In the genomic region with DNA sequence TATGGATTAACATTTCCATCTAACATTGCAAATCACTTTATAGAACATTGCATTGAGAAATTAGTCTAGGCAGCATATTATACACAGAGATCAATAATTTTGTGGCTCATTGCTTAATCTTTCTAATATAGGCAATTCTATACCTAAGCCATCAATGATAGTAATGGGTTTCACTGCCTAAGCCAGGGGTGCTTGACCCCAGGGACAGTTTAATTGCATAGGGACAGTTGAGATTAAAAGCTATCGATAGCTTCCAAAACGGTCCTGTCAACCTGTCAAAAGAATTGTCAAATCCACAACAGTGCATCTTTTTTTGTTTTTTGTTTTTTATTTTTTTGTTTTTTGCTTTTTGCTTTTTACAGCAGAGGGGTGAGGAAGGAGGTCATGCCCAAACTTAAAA, we compare ENCODE assay signal across 8 mouse cellular contexts. TPM values are rescaled to one million over a fixed set of nuclear protein-coding genes. Genes with fewer than 3 reads are reported as not detected.
DNase-seq lines count a peak whose midpoint lies in the region; ATAC-seq and TF ChIP-seq lines count a peak whose summit lies in the region.
"Had no signal": no experiment of that assay in that cellular context is flagged by ENCODE, and none has a peak within 500 bp of the region (broad histone marks: within the 10 kb centered on the region; RNA-seq: fewer than 3 reads in every experiment).

No protein-coding gene starts in this region.

- peak overlapping the region; percentile 72 for H3K4me2 ChIP-seq in neural tube, embryonic 11.5 days (ENCODE audit: low read depth)
- H3K4me2 ChIP-seq in hindbrain, embryonic 11.5 days (replicated peaks; ENCODE audit: low read depth, low read length) = peak overlapping the region; percentile 76; the same call in 1 of the 2 replicates

- H3K4me3 ChIP-seq in neural tube, embryonic 11.5 days (ENCODE audit: low read depth, low read length) = no peak overlapping the region
- peak overlapping the region; percentile 37 for H3K4me3 ChIP-seq in hindbrain, embryonic 11.5 days (ENCODE audit: low read depth, low read length)
- peak overlapping the region; percentile 4; the same call in 1 of the 2 replicates for H3K4me3 ChIP-seq in macrophage (ENCODE audit: inconsistent target)
- H3K4me3 ChIP-seq in kidney, adult 2 months (ENCODE audit: insufficient read depth, low read depth, low read length) = no peak overlapping the region

- no peak for DNase-seq in neural tube, embryonic 11.5 days (ENCODE audit: low spot score)
- DNase-seq in neural tube, embryonic 10.5 days (ENCODE audit: extremely low spot score, low spot score) = no peak
- DNase-seq in hindbrain, embryonic 11.5 days (ENCODE audit: low spot score) = no peak
- DNase-seq in adrenal gland, adult 2 months = no peak
- no peak for DNase-seq in kidney, adult 2 months
- DNase-seq in thymus, adult 18-20 months = no peak

- H3K27ac ChIP-seq in neural tube, embryonic 11.5 days (ENCODE audit: low read depth, low read length) = no peak overlapping the region
- no peak overlapping the region for H3K27ac ChIP-seq in hindbrain, embryonic 11.5 days (ENCODE audit: low read depth, low read length)
- H3K27ac ChIP-seq in macrophage = no peak overlapping the region
- H3K27ac ChIP-seq in kidney, adult 2 months (ENCODE audit: insufficient read depth, low read depth, low read length) = no peak overlapping the region
- H3K27ac ChIP-seq: liver, embryonic 15.5 days had no signal

- H3K36me3 ChIP-seq in neural tube, embryonic 11.5 days (ENCODE audit: control insufficient read depth, insufficient read depth, low read length) = no peaks in the 10 kb centered on the region
- no peaks in the 10 kb centered on the region for H3K36me3 ChIP-seq in hindbrain, embryonic 11.5 days (ENCODE audit: control insufficient read depth, insufficient read depth, low read length)
- no peaks in the 10 kb centered on the region for H3K36me3 ChIP-seq in macrophage (ENCODE audit: inconsistent target)
- H3K36me3 ChIP-seq in kidney, adult 2 months (ENCODE audit: control insufficient read depth, insufficient read depth, low read length) = no peaks in the 10 kb centered on the region
- H3K36me3 ChIP-seq: liver, embryonic 15.5 days had no signal

- no peaks in the 10 kb centered on the region for H3K27me3 ChIP-seq in neural tube, embryonic 11.5 days (ENCODE audit: control insufficient read depth, insufficient read depth, low read length)
- no peaks in the 10 kb centered on the region for H3K27me3 ChIP-seq in hindbrain, embryonic 11.5 days (ENCODE audit: control insufficient read depth, insufficient read depth, low read length)
- H3K27me3 ChIP-seq in kidney, adult 2 months (replicated peaks; ENCODE audit: control insufficient read depth, insufficient read depth, low read length) = no peaks in the 10 kb centered on the region

- 74% methylated on average over 2 of the region's 2 CpGs for WGBS in neural tube, embryonic 11.5 days
- WGBS in hindbrain, embryonic 11.5 days = 72% methylated on average over 2 of the region's 2 CpGs
- 91% methylated on average over 2 of the region's 2 CpGs for WGBS in macrophage (ENCODE audit: missing documents)
- WGBS in kidney, adult 2 months = 73% methylated on average over 2 of the region's 2 CpGs

- no peaks in the 10 kb centered on the region for H3K79me2 ChIP-seq in macrophage (ENCODE audit: inconsistent target)

- ATAC-seq in neural tube, embryonic 11.5 days (ENCODE audit: insufficient read depth, low FRiP score, low TSS enrichment) = peak; percentile 18
- peak; percentile 44; the same call in 1 of the 2 replicates for ATAC-seq in hindbrain, embryonic 11.5 days (ENCODE audit: low FRiP score)

- TF ChIP-seq CTCF in kidney, adult 2 months (conservative IDR thresholded peaks at IDR 0.05; ENCODE audit: insufficient read depth, insufficient read length, low read depth, low read length) = no peak

- no peaks in the 10 kb centered on the region for H3K4me1 ChIP-seq in neural tube, embryonic 11.5 days (ENCODE audit: control insufficient read depth, insufficient read depth, low read length)
- H3K4me1 ChIP-seq in hindbrain, embryonic 11.5 days (replicated peaks; ENCODE audit: control insufficient read depth, insufficient read depth, low read length) = no peaks in the 10 kb centered on the region
- H3K4me1 ChIP-seq in kidney, adult 2 months (ENCODE audit: control insufficient read depth, insufficient read depth, low read length) = no peaks in the 10 kb centered on the region
- H3K4me1 ChIP-seq: liver, embryonic 15.5 days had no signal

- H3K9me3 ChIP-seq in neural tube, embryonic 11.5 days (ENCODE audit: control insufficient read depth, low read length) = no peaks in the 10 kb centered on the region
- H3K9me3 ChIP-seq in hindbrain, embryonic 11.5 days (ENCODE audit: control insufficient read depth, low read length) = no peaks in the 10 kb centered on the region
- H3K9me3 ChIP-seq: liver, embryonic 15.5 days had no signal

- no peak overlapping the region for H3K9ac ChIP-seq in neural tube, embryonic 11.5 days (ENCODE audit: low read length)
- peak overlapping the region; percentile 50; the same call in 1 of the 2 replicates for H3K9ac ChIP-seq in hindbrain, embryonic 11.5 days (ENCODE audit: low read depth, low read length)
- H3K9ac ChIP-seq: liver, embryonic 15.5 days had no signal

- no peak for TF ChIP-seq POLR2A in kidney, adult 2 months (IDR thresholded peaks at IDR 0.05; ENCODE audit: low read depth, low read length)

RNA-seq across cellular contexts. Expression of gene Arhgap18, which starts 58.5 kb away (rescaled TPM):
- 11.0 and 11.2 TPM in 2 replicates for polyA plus RNA-seq in neural tube, embryonic 11.5 days (2014; fragmentation: Nextera tagmentation; extraction: Ambion mirVana)
- 12.0 and 12.9 TPM in 2 replicates for polyA plus RNA-seq in hindbrain, embryonic 11.5 days (2014; fragmentation: Nextera tagmentation; extraction: Ambion mirVana)
- 100 to 1,000 TPM in 12 of 26 experiments, 10 to 100 TPM in 13, 1 to 10 TPM in 1; 9.8 to 313 (median 97.8) TPM for total RNA-seq in macrophage (2018; cell fraction: chromatin; rRNA removed)
- 100 to 1,000 TPM in 12 of 26 experiments, 10 to 100 TPM in 14; 26.4 to 139 (median 67.3) TPM for total RNA-seq in macrophage (2018; cell fraction: cytosol; rRNA removed)
- 100 to 1,000 TPM in 9 of 26 experiments, 10 to 100 TPM in 17; 16.2 to 229 (median 60.6) TPM for total RNA-seq in macrophage (2018; cell fraction: nucleus; rRNA removed)
- polyA plus RNA-seq in macrophage (2018) = 75.5 to 214 TPM (median 76.1 TPM) in 3 replicates
- 10 to 100 TPM; 28.9 to 39.8 TPM for total RNA-seq in adrenal gland, adult 2 months (2021)
- 0.61 and 0.85 TPM in 2 replicates for polyA plus RNA-seq in adrenal gland, adult 2 months (2012; rRNA removed)
- 7.4 and 10.7 TPM in 2 replicates for polyA plus RNA-seq in kidney, adult 2 months (2012; rRNA removed)

Comparison
In these comparisons a context has a peak if more than half of its experiments do, and no peak if none do; other contexts are left out.
1. H3K4me3 ChIP-seq: peak in hindbrain, embryonic 11.5 days (single experiment) and macrophage (single experiment); none in neural tube, embryonic 11.5 days (single experiment) and kidney, adult 2 months (single experiment).